Mouse (Mus musculus): ENCODE measurements around the gene Sall1.

Gene Sall1

GRCm38 (mm10) chr8:89043940-89044339, at the start of gene Sall1:
Gene Sall1 (minus strand): TSS chr8:89044162.
- no peak for DNase-seq (ENCODE audit: low read depth, low spot score)

- no peak for DNase-seq (ENCODE audit: low read depth, low spot score)
Observed at GRCm38 (mm10) chr8:89089916-89090315, 46.0 kb upstream of the Sall1 start.

GRCm38 (mm10) chr8:89079147-89079546, 35.2 kb upstream of the Sall1 start:
- DNase-seq (ENCODE audit: low read depth, low spot score), result no peak

- no peak for DNase-seq (ENCODE audit: low read depth, low spot score)
Observed at GRCm38 (mm10) chr8:89072968-89073382, 29.0 kb upstream of the Sall1 start.

GRCm38 (mm10) chr8:89067499-89067898, 23.5 kb upstream of the Sall1 start:
- no peak for DNase-seq (ENCODE audit: low read depth, low spot score)

- DNase-seq (ENCODE audit: low read depth, low spot score), result no peak
Observed at GRCm38 (mm10) chr8:89064042-89064441, 20.1 kb upstream of the Sall1 start.

- no peak for DNase-seq (ENCODE audit: low read depth, low spot score)
Observed at GRCm38 (mm10) chr8:89063366-89064040, 19.5 kb upstream of the Sall1 start.

GRCm38 (mm10) chr8:89060717-89061116, 16.8 kb upstream of the Sall1 start:
- DNase-seq (ENCODE audit: low read depth, low spot score), result no peak

GRCm38 (mm10) chr8:89059507-89059906, 15.5 kb upstream of the Sall1 start:
- DNase-seq (ENCODE audit: low read depth, low spot score), result no peak

- DNase-seq (ENCODE audit: low read depth, low spot score), result no peak
Observed at GRCm38 (mm10) chr8:89052880-89053279, 8.9 kb upstream of the Sall1 start.

GRCm38 (mm10) chr8:89046639-89047348, 2.8 kb upstream of the Sall1 start:
- no peak for DNase-seq (ENCODE audit: low read depth, low spot score)

GRCm38 (mm10) chr8:89046226-89046625, 2.3 kb upstream of the Sall1 start:
- no peak for DNase-seq (ENCODE audit: low read depth, low spot score)

GRCm38 (mm10) chr8:89045726-89046125, 1.8 kb upstream of the Sall1 start:
- DNase-seq (ENCODE audit: low read depth, low spot score), result no peak

GRCm38 (mm10) chr8:89045218-89045601, 1.2 kb upstream of the Sall1 start:
- DNase-seq (ENCODE audit: low read depth, low spot score), result no peak

- DNase-seq (ENCODE audit: low read depth, low spot score), result no peak
Observed at GRCm38 (mm10) chr8:89044511-89045217, 702 bp upstream of the Sall1 start.

- no peak for DNase-seq (ENCODE audit: low read depth, low spot score)
Observed at GRCm38 (mm10) chr8:89043371-89043841, 556 bp downstream of the Sall1 start.

GRCm38 (mm10) chr8:89042560-89043370, 1.2 kb downstream of the Sall1 start:
- DNase-seq (ENCODE audit: low read depth, low spot score), result no peak

- no peak for DNase-seq (ENCODE audit: low read depth, low spot score)
Observed at GRCm38 (mm10) chr8:89042118-89042460, 1.9 kb downstream of the Sall1 start.

GRCm38 (mm10) chr8:89041421-89042117, 2.4 kb downstream of the Sall1 start:
- no peak for DNase-seq (ENCODE audit: low read depth, low spot score)

GRCm38 (mm10) chr8:89040751-89041420, 3.1 kb downstream of the Sall1 start:
- DNase-seq (ENCODE audit: low read depth, low spot score), result no peak

- no peak for DNase-seq (ENCODE audit: low read depth, low spot score)
Observed at GRCm38 (mm10) chr8:89039890-89040289, 4.1 kb downstream of the Sall1 start.

Data from 3T3-L1 (cell line).